Mouse (Mus musculus) hindbrain, embryonic 16.5 days (tissue): Measurements from ENCODE around the gene Gm28043. TPM values are rescaled to one million over a fixed set of nuclear protein-coding genes. Genes with fewer than 3 reads are reported as not detected.

Experiments
- ATAC-seq: fragments of 200-750 bp; cut with Nextera tagmentation; 2 replicates; pipeline ENCODE4 v1.8.0; 2017; ENCODE audit warnings: moderate TSS enrichment, moderate library complexity
- H3K27ac ChIP-seq: fragments of 300-500 bp; sonication (generic); 2 replicates; pipeline ENCODE4 v1.5.1; 2014; ENCODE audit warnings: low read depth, mild to moderate bottlenecking, control low read depth, low read length, moderate library complexity
- H3K27me3 ChIP-seq: fragments of 300-500 bp; sonication (generic); replicated peaks from 2 replicates; pipeline ENCODE4 v1.6.1; 2014; ENCODE audit warnings: low read length; ENCODE audit not compliant: control insufficient read depth, insufficient read depth
- H3K36me3 ChIP-seq: fragments of 300-500 bp; sonication (generic); 2 replicates; pipeline ENCODE4 v1.6.1; 2014; ENCODE audit warnings: mild to moderate bottlenecking, low read length, moderate library complexity, mixed read lengths; ENCODE audit not compliant: control insufficient read depth, insufficient read depth
- H3K4me1 ChIP-seq: fragments of 300-500 bp; sonication (generic); 2 replicates; pipeline ENCODE4 v1.6.1; 2014; ENCODE audit warnings: low read depth, low read length; ENCODE audit not compliant: control insufficient read depth, insufficient read depth
- H3K4me2 ChIP-seq: fragments of 300-500 bp; sonication (generic); 2 replicates; pipeline ENCODE4 v1.6.1; 2014; ENCODE audit warnings: mild to moderate bottlenecking, low read length, control low read depth, moderate library complexity
- H3K4me3 ChIP-seq: fragments of 300-500 bp; sonication (generic); 2 replicates; pipeline ENCODE4 v1.5.1; 2014; ENCODE audit warnings: mild to moderate bottlenecking, low read length, control low read depth, moderate library complexity
- H3K9ac ChIP-seq: fragments of 300-500 bp; sonication (generic); 2 replicates; pipeline ENCODE4 v1.6.1; 2014; ENCODE audit warnings: low read depth, mild to moderate bottlenecking, control low read depth, low read length, moderate library complexity
- H3K9me3 ChIP-seq: fragments of 300-500 bp; sonication (generic); 2 replicates; pipeline ENCODE4 v1.6.1; 2014; ENCODE audit warnings: mild to moderate bottlenecking, low read length, moderate library complexity; ENCODE audit not compliant: control insufficient read depth
- WGBS: fragments of 180-500 bp; shearing (Covaris S2); extraction: QIAGEN DNeasy Blood & Tissue Kit; methylation state at CpG from one replicate; pipeline ENCODE4 v1.1.7; 2014; 5-methylcytosine and 5-hydroxymethylcytosine counted together
- polyA plus RNA-seq: library from polyadenylated mRNA; unstranded; fragments of >200 nt; fragmentation: Nextera tagmentation; extraction: Ambion mirVana; gene quantifications from 2 replicates; pipeline ENCODE4 v1.2.1, GENCODE M21; 2015

The Gm28043 gene
- polyA plus RNA-seq, 1 experiment from 2014 or later = 2.3 TPM

DNA sequence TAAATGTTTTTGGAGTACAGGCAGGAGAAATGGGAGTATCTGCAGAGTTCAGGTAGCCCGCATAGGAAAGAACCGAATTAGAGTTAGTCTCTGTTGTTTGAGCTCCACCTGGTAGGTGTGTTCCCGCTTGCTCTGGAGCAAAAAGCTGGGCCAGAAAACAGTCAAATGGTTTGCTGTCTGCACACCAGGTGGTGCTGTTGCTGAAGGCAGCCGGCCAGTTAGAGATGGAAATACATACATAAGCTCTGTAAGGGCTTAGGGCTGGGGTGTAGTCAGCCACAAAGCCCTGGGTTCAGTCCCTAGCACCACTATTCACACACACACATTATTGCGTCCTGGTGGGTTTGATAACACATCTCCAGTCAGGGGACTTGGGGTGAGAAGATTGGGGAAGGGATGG, 21.4 kb downstream of the Gm28043 start:
- peaks cover 32% of the 10 kb centered on the region for H3K36me3 ChIP-seq
- no peak for ATAC-seq
- 75% methylated on average over 5 of the region's 5 CpGs for WGBS

DNA sequence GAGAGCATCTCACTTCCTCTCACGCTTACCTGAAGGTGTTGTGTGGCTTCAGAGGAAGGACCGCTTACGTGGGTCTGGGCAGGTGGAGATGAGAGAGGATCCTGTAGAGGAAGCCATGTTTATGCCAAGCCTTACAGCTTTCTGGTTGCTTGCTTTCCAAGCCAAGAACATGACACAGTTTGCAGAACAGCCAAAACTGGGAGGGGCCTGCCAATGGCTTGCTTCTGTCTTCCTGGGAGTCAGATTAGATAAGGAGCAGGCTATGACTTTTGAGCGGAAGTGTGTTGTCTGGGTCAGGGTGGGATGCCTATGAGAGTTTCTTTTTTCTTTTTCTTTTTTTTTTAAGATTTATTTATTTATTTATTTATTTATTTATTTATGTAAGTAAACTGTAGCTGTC, 22.7 kb downstream of the Gm28043 start:
- Histone ChIP-seq H3K4me1 (no peaks in the 10 kb centered on the region), H3K9me3 (no peaks in the 10 kb centered on the region), H3K27me3 (no peaks in the 10 kb centered on the region), H3K36me3 (peaks cover 26% of the 10 kb centered on the region), H3K4me3 (no peak overlapping the region), H3K9ac (no peak overlapping the region), H3K27ac (no peak overlapping the region), H3K4me2 (no peak overlapping the region)
- 95% methylated on average over 4 of the region's 4 CpGs for WGBS
- ATAC-seq = no peak

More for the DNA sequence above, 21.4 kb downstream of the Gm28043 start:
- no peak overlapping the region for H3K4me2 ChIP-seq
- H3K4me1 ChIP-seq = no peaks in the 10 kb centered on the region
- no peak overlapping the region for H3K9ac ChIP-seq
- no peaks in the 10 kb centered on the region for H3K27me3 ChIP-seq
- no peak overlapping the region for H3K27ac ChIP-seq
- H3K4me3 ChIP-seq = no peak overlapping the region
- H3K9me3 ChIP-seq = no peaks in the 10 kb centered on the region

DNA sequence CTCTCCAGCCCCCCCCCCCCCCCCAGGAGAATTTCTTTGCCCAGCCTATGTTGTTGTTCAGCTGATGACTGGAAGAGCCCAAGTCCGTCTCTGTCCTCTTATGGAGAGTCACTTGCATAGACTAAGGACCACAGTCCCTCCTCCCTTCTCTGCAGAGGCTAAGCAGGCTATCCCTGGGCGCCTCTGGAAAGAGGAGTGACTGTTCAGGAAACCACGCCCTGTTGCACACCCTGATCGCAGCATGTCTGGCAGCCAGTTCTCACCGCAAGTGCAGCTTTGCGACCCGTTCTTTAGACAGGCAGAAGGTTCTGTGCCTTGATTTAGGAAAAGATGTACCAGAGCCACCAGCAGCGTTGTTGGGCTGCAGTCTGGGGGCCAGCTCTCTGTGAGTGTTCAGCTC, 23.2 kb downstream of the Gm28043 start:
- no peak overlapping the region for H3K27ac ChIP-seq
- ATAC-seq = no peak
- H3K27me3 ChIP-seq = no peaks in the 10 kb centered on the region
- H3K4me2 ChIP-seq = no peak overlapping the region
- no peak overlapping the region for H3K9ac ChIP-seq
- H3K9me3 ChIP-seq = no peaks in the 10 kb centered on the region
- H3K4me3 ChIP-seq = no peak overlapping the region
- peaks cover 25% of the 10 kb centered on the region for H3K36me3 ChIP-seq
- H3K4me1 ChIP-seq = no peaks in the 10 kb centered on the region
- 90% methylated on average over 8 of the region's 8 CpGs for WGBS

DNA sequence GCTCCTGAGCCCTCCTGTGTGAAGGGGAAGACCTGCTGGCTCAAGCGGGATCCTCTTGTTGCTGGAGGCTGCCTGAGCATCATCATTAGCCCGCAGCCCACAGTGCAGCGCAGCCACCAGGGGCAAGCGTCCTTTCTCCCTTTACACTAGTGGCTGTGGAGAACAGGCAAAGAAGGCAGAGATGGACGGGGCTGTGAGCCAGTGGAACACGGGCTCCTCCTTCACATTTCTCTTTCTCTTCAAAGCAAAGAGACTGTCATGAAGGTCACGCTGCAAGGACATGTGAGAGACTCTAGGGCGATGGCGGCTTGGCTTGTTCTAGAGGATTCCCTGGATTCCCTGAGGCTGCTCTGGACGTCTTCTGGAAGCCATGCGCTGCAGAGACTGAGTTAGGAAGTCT, 26.3 kb downstream of the Gm28043 start:
- 93% methylated on average over 11 of the region's 11 CpGs for WGBS

DNA sequence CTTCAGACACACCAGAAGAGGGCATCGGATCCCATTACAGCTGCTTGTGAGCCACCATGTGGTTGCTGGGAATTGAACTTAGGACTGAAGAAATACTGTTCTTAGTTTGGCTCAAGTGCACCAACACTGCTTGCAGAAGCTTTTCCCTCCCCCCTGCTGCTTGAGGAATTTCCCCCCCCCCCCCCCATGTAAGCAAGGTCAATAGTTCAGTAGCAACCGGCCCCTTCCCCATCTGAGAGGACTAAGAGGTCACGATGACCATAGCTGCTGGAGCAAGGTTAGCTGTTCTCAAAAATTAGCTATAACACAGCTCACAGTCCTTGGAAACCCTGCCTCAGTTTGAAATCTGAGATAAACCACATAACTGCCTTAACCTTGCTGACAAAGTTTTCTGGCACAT, 27.5 kb downstream of the Gm28043 start:
- no peak overlapping the region for H3K9ac ChIP-seq
- no peak overlapping the region for H3K27ac ChIP-seq
- 67% methylated on average over 3 of the region's 3 CpGs for WGBS
- H3K27me3 ChIP-seq = no peaks in the 10 kb centered on the region
- H3K4me2 ChIP-seq = no peak overlapping the region
- H3K4me3 ChIP-seq = no peak overlapping the region
- H3K9me3 ChIP-seq = no peaks in the 10 kb centered on the region
- peaks cover 20% of the 10 kb centered on the region for H3K36me3 ChIP-seq
- no peak for ATAC-seq
- no peaks in the 10 kb centered on the region for H3K4me1 ChIP-seq

More for the DNA sequence above, 26.3 kb downstream of the Gm28043 start:
- H3K27ac ChIP-seq = no peak overlapping the region
- H3K9ac ChIP-seq = no peak overlapping the region
- no peak overlapping the region for H3K4me3 ChIP-seq
- no peak for ATAC-seq
- no peaks in the 10 kb centered on the region for H3K9me3 ChIP-seq
- H3K4me1 ChIP-seq = no peaks in the 10 kb centered on the region
- H3K4me2 ChIP-seq = no peak overlapping the region
- peaks cover 12% of the 10 kb centered on the region for H3K36me3 ChIP-seq
- H3K27me3 ChIP-seq = no peaks in the 10 kb centered on the region

DNA sequence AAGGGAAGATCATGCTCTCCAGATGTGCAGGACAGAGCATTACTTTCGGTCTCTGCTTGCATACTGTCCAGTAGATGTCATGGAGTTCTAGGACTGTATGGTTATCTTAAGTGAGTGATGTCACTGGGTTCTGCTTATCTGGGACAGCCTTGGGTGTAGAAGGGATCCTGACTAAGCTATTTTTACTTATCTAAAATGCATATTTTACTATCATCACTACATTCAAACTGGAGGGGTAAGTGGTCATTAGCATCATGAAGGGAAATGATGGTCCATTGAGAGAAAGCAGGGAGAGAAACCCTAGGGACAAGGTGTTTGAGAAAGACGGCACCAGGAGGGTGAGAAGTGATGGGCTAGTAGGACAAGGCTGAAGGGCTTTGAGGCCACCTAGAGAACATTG, 43.6 kb downstream of the Gm28043 start:
- Histone ChIP-seq H3K9ac (no peak overlapping the region), H3K36me3 (no peaks in the 10 kb centered on the region), H3K27ac (no peak overlapping the region), H3K9me3 (no peaks in the 10 kb centered on the region), H3K4me2 (no peak overlapping the region), H3K4me3 (no peak overlapping the region), H3K4me1 (peaks cover 10% of the 10 kb centered on the region), H3K27me3 (no peaks in the 10 kb centered on the region)
- WGBS = 88% methylated on average over 2 of the region's 2 CpGs
- ATAC-seq = no peak

DNA sequence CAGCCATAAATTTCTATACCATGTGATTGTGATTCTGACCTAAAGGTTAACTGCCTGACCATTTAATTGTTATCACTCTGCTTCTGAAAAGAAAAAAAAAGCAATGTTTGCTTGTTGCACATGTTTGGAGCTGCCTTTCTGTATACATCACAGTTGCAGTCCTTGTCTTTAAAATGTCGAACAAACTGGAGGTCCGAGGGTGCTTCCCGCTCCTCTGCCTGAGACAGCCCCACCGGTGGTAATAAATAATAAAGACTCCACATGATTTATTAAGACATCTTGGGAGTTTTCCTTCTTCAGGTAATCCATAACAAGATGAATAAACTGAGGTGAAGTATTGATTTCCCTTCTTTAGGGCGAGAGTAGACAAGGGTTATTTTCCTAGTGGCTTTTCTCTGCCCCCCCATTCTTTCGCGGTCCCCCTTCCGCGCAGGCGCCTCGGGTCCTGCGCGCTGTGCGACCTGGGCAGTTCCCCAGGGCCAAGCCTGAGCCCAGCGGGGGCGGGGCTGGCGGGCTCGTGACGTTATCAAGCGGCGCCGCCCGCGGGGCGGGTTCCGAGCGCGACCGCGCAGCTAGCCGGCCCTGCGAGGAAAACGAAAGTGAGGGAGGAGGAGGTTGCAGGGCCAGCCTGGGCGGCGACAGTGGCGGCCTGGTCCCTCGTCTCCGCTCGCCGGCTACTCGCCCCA, 45.5 kb downstream of the Gm28043 start, which contains the start of gene Cmtr1:
TSS of gene Cmtr1 (plus strand) at position 520 of the 686 bp plus-strand sequence.
- ATAC-seq = peak; percentile 96
- Histone ChIP-seq H3K27ac (peak within 1 kb of the TSS; percentile 92), H3K9ac (peak within 1 kb of the TSS; percentile 98), H3K9me3 (no peaks in the 10 kb centered on the region), H3K4me2 (peak within 1 kb of the TSS; percentile 89), H3K4me3 (peak within 1 kb of the TSS; percentile 95), H3K4me1 (peaks cover 10% of the 10 kb centered on the region), H3K27me3 (no peaks in the 10 kb centered on the region), H3K36me3 (no peaks in the 10 kb centered on the region)
- WGBS = under 1% methylated on average over 41 of the region's 41 CpGs

DNA sequence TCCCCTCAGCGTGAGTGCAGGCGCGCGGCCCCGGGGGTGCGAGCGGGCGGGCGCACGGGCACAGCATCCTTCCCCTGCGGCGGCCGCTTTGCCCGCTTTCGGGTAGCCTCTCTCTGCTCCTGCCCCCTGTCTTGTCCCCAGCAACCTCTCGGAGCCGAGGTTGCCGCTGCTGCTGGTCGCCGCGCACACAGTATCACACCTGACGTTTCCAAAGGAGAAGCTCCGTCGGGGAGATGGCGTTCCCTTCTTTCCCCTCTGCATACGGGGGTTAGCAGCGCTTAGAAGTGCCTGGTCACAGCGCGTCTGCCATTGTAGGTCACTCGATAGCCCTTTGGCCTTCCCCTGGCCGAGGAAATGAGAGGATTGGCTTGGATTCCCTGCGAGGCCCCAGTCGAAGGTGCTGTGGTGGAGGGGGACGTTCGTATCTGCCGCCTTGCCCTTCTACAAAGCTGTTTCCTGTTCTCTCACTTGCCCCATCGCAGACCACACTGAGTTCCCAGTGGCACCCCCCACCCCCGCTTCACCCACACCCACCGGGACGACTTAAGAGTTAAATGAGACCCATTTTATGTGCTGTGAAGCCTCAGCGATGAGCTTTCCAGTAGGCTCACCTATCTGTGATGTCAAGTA, 46.2 kb downstream of the Gm28043 start:
- peak; percentile 80 for ATAC-seq

DNA sequence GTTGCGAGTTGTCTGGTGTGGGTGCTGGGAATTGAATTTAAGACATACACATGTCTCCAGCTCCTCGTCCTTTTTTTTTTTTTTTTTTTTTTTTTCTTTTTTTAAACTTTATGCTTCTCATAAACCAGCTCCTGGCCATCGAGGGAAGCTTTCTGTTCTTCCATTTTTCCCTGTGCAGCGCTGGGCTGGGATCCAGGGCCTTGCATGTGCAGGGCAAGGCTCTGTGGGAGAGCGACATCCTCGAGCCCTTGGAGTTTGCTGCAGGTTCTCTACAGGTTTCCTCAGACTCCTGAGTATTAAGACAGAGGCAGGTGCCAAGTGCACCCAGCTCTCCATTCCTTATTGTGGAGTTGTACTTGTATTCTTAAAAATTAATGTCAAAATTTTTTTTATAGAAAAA, 47.5 kb downstream of the Gm28043 start:
- no peak overlapping the region for H3K4me3 ChIP-seq
- WGBS = 91% methylated on average over 6 of the region's 6 CpGs
- H3K9ac ChIP-seq = no peak overlapping the region; the same call in 1 of the 2 replicates
- no peaks in the 10 kb centered on the region for H3K9me3 ChIP-seq
- no peak for ATAC-seq
- no peaks in the 10 kb centered on the region for H3K27me3 ChIP-seq
- peaks cover 10% of the 10 kb centered on the region for H3K4me1 ChIP-seq
- no peak overlapping the region for H3K27ac ChIP-seq
- no peak overlapping the region for H3K4me2 ChIP-seq
- no peaks in the 10 kb centered on the region for H3K36me3 ChIP-seq

More for the DNA sequence above, 46.2 kb downstream of the Gm28043 start:
- peak overlapping the region; percentile 95 for H3K4me3 ChIP-seq
- WGBS = 1% methylated on average over 28 of the region's 41 CpGs
- H3K9ac ChIP-seq = peak overlapping the region; percentile 98
- H3K9me3 ChIP-seq = no peaks in the 10 kb centered on the region
- no peaks in the 10 kb centered on the region for H3K36me3 ChIP-seq
- no peaks in the 10 kb centered on the region for H3K27me3 ChIP-seq
- peaks cover 10% of the 10 kb centered on the region for H3K4me1 ChIP-seq
- peak overlapping the region; percentile 89 for H3K4me2 ChIP-seq
- H3K27ac ChIP-seq = peak overlapping the region; percentile 92
